Mouse (Mus musculus) Muller cell, postnatal 12 days (primary cell): ENCODE results near the gene Mrpl43.
A peak's percentile ranks its signal among the peaks of the same experiment; 100 is the strongest.

ENCODE experiments used
- DNase-seq: peaks from one replicate; pipeline ENCODE4 v3.0.0-alpha.2; 2015; ENCODE audit errors: inconsistent ontology term

Gene Mrpl43

DNA sequence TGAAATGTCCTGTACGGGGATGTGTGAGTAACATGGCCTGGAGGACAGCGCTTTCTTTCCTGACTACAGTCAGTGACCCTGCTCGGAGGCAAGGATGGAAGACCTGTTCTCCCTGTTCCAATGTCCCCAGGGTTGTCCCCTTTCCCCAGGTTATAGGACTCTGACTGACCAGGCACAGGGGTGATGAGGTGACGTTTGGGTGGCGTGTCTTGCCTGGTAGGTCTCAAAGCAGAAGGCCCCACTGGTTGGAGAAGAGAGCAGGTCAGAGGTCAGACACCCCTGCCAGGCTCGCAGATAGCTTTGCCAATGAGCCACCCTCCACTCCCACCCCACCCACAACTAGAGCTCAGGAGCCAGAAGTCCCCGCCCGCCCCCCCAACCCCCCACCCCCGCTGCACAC is 23.3 kb upstream of the Mrpl43 start:
- DNase-seq, result no peak

DNA sequence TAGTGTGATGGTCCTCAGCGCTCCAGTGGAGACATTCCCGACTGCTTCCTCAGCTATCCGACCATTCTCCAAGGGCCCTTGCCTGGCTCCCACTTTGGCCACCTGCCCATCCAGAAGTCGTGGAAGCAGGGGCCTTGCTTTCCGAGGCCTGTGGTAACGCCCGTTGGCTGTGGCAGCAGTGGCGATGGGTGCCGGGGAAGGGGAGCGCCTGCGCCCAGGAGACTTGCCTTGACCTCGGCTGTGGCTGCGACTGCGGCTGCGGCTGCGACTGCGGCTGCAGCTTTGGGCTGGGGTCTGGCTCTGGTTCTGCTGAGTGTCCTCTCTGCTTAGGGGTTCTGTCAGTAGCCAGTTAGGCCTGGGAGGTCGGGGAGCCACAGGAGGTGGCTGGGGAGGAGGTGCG is 22.5 kb upstream of the Mrpl43 start:
- no peak for DNase-seq

DNA sequence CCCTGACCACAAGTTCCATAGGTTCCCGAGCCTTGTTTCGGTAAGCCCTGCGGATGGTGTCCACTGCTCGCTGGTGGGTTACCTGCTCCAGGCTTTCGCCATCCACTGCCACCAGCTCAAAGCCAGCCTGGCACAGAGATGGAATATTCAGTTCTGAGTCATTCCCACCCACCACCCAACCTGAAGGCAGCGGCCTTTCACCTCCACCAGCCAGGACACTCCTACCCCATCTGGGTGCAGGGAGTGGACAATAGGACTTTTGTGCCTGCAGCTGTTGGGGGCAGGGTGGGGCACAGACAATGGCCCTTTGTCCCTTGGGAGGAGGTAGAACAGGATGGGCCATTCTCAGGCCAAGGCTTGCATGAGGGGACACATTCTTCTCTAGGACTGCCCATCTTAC is 21.6 kb upstream of the Mrpl43 start:
- peak; percentile 73 for DNase-seq

DNA sequence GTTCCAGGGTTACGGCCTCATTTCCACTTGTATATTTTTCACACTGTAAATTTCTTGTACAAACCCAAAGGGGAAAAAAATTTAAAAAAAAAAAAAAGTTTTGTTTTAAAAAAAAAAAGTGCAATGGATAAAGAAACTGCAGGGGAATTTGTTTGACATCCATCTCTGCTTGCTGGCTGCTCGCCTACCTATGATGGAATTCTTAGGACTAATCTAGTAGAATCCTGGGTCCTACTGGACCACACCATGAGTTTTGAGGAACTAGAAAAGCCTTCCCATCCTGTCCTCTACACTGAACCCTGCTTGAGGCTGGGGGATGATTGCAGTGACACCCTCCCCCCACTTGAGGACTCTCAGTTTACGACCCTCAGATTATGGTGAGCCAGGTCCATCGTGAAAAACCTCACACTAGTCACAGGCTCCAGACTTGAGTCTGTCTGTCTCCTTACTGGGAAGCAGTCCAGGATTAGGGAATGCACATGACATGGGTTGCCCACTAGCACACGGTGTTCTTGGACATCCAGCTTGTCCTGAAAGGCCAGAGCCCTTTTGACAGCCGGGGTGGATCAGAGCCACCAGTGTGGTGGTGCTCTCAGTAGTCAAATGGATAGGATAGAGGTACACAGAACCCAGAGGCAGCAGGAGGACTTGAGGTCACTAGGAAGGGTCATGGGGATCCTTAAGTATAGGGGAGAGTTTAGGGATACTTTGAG is 20.9 kb upstream of the Mrpl43 start:
- no peak for DNase-seq

DNA sequence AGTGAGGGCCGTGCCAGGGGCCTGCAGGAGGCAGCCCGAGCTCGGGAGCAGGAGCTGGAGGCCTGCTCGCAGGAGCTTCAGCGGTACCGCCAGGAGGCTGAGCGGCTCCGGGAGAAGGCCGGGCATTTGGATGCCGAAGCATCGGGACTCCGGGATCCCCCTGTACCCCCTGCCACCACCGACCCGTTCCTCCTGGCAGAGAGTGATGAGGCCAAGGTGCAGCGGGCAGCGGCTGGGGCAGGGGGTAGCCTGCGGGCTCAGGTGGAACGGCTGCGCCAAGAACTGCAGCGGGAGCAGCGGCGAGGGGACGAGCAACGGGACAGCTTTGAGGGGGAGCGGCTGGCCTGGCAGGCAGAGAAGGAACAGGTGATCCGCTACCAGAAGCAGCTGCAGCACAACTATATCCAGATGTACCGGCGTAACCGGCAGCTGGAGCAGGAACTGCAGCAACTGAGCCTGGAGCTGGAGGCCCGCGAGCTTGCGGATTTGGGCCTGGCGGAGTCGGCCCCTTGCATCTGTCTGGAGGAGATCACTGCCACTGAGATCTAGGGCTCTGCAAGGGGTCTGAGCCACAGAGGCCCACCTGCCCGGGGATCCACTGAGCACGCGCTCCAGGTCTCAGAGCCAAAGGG is 19.8 kb upstream of the Mrpl43 start:
- no peak for DNase-seq

DNA sequence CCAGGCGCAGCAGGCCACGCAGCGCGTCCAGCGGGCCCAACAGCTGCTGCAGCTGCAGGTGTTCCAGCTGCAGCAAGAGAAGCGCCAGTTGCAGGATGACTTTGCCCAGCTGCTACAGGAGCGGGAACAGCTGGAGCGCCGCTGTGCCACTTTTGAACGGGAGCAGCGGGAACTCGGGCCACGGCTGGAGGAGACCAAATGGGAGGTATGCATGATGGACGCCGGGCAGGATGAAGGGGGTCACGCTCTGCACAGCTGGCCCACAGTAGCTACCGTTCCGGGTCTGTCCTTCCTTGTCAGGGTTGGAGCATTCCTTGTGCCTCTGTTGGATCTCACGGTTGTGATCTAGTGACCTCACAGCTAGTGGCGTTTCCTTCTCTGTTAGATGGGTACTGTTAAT is 18.5 kb upstream of the Mrpl43 start:
- no peak for DNase-seq

DNA sequence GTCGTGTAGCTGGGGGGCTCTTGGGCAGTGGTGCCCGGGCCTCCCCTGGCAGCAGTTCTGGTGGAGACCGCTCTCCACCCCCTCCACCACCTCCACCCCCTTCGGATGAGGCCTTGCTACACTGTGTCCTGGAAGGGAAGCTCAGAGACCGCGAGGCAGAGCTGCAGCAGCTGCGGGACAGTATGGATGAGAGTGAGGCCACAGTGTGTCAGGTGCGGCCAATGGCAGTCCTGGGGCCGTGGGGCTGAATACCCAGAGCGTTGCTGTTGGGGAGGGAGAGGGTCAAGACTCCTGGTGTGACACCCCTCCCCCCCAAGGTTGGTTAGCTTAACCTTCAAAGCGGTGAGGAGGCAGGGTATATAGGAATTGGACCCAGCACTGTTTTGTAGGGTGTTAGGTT is 17.8 kb upstream of the Mrpl43 start:
- no peak for DNase-seq

DNA sequence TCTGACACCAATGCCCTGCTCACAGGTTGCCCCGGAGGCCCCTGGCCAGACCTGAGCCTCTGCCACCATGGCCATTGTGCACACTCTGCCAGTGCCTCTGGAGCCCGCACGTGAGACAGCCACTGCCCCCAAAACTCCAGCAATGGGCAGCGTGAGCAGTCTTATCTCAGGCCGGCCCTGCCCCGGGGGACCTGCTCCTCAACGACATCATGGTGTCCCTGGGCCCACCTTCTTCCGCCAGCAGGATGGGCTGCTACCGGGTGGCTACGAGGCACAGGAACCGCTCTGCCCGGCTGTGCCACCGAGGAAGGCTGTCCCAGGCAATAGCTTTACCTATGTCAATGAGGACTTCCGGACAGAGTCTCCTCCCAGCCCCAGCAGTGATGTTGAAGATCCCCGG is 15.1 kb upstream of the Mrpl43 start:
- DNase-seq, result no peak

DNA sequence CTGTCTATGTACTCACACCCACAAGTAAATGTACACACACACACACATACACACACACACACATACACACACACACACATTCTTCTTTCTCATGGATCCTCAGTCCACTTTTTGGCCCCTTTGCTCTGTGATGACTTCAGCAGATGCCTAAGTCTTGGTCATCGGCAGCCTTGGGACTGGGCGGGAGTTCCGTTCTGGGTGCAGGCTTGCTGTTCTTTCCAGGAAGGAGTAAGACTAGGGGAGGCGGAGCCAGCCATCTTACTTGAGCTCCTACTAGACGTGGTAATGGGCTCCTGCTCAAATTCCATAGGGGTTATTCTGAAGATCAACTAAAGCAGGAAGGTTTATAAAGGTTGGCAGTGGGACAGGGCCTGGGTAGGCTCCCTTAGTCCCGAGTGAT is 14.1 kb upstream of the Mrpl43 start:
- DNase-seq, result peak; percentile 50

DNA sequence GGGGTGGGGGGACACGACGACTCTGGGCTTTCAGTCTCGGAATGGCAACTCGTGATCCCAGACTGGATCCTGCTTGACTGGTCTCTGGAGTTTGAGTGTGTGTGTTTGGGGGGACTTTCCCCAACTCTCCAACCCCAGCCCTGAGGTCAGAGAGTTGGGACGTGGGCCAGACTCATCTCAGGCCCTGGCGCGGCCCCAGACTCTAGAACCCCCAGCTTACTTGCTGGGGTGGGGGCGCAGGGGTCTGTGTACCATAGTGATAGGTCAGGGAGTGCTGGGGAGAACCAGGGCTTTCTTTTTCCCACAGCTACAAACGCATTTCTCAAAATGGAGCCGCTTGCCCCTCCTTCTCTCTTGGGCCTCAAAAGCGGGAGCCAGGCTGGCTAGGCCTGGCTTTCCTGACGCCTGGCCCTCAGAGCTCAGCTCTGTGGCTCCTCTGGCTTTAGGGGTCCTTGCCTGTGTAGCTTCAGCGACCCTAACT is 12.1 kb upstream of the Mrpl43 start:
- peak; percentile 50 for DNase-seq

DNA sequence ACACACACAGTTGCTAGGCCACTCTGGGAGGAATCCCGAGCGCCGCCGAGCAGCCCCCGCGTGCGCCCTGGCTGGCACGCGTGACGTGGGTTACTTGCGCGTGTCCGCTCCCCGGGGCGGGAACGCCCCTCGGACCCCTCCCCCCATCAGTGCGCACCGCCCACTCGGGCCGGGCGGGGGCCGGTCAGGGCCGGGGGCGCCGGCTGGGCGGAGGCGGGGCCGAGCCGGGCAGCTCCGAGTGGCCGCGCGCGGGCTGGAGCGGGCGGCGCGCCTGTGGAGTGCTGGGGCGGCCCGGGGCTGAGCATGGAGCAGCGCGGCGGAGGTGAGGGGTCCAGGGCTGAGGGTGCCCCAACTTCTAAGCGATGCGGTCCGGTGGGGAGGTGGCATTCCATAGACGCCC is 11.7 kb upstream of the Mrpl43 start:
- peak; percentile 93 for DNase-seq

DNA sequence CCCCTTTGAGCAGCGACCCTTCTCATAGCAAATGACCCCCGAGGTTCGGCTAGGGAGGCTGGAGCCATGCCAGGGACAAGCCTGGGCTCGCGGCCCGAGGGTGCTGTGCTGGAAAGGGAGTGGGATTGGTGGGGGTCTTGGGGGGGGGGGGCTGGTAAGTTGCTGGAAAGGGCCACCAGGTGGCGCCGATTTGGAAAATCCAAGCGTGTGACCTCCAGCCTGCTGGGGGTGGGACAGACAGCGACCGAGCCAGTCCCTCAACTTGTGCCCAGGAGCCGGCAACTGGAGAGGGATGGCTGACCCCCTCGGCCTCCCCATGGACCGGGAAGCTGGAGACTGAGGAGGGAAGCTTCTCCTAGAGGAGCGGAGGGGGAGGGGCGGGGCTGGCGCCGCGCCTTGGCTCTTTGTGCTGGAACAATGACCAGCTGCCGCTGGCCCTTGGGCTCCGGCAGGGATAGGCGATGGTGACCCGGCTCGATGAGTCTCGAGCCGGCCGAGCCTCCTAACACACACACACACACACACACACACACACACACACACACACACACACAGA is 11.1 kb upstream of the Mrpl43 start:
- DNase-seq, result peak; percentile 93

DNA sequence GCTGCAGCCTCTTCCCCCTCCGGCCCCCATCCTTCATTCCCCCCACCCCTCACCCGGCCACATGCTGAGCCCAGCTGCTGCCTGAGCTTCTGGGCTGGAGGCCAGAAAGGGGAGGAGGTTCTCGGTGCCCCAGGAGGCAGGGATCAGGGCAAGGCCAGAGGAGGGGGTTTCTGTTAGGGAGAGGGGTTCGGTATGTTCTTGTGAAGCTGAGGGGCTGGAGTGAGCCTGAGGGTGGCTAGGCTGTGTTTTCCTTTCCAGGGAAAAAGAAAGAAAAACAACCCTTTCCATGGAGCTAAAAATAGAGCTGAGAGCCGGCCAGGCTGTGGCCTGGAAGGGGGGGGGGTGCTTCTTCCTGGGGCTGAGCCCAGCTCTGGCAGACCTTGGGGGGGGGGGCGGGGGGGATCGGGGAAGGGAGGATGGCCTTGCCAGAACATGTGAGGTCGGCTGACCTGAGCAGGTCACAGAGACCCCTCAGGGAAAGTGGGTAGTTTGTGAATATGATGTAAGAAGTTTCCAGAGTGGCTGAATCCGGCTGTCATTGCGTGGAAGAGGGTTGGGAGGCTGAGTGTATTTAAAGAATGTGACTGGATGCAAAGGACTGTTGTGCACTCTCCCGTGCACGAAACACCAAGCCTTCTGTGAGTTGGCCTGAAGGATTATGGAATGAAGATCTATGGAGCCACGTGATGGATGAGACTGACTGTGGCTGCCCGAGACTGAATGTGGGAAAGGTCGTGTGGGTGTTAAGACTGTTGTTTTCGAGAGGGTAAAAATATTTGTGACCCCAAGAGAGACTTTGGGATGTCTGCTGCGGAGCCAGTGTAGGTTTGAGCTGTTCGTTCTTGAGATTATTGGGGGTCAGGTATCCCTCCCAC is 10.3 kb upstream of the Mrpl43 start:
- DNase-seq, result peak; percentile 87

DNA sequence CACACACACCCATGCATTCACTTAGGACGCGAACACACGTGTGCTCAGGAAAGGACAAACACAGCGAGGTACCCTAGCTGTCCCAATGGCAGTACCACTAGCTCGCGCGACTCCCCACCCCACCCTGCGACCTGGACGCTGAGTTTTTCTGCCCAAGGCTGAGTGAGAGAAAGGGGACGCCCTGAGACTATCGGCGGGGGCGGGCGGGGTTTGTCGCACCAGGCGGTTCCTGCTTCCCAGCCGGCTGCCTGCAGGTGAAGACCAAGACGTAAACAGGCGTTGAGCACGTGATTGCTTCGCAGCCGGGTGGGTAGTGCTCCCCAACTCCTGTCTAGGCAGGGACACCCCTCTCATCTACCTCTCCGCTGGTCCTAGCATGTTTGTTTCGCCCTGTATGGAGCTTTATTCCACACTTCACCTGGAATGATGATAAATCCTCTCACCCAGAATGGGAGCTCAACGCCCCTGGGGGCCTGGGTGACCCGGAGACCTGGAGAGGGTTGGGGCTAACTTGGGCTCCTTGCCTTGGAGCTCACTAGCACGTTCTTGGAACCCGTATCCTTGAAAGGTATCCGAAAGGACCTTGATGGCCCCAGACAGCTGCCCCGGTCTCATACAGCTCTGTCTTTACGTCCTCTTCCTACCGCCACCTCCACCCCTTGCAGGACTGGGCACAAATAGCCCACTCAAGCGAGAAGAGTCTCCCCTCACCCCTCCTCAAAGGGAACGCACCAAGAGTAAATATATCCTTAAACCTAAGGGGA is 9.5 kb upstream of the Mrpl43 start:
- DNase-seq, result peak; percentile 56

DNA sequence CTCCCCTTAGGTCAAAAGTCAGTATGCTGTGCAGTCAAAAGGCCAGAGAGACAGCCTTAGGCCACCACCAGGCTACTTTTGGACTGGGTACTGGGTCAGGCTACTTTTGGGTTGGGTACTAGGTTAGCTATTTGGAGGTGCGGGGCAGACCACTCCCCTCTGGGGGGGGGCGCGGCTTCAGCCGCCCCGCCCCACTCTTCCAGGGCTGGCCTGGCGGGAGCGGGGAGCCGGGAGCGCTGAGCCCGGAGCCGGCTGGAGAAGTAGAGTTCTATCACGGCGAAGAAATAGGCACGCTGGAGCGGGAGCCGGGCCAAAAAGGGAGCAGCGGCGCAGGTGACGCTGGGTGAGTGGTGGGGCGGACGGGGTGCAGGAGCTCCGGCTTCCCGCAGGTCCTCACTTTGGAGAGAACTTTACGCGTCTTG is 8.8 kb upstream of the Mrpl43 start:
- peak; percentile 63 for DNase-seq

DNA sequence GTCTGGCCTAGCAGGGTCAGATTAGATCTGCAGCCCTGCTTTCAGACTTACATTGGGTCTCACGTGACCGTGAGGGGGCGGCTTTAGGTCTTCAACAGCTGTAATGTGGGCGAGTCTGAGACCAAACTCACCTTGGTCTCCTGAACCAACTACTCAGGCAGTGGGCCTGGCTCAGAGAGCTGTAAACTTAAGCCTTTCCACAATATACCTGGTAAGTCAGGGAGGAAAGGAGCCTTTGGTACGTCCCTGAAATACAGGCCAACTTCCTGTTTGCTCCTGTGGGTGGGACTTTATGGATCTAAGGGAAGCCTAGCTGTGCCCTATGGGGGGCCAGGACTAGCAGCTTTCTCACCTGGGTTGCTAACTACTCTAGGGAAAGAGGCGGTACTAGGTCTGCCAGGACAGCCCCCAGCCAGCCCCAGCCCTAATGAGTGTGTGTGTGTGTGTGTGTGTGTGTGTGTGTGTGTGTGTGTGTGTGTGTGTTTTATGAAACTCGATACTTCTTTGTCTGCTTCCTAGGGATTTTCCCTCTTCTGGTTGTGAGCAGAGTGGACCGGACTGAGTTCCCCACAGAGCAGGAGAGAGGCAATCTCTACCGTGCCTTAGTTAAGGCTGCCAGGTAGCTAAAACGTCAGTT is 8.2 kb upstream of the Mrpl43 start, which contains the start of gene Lzts2:
Gene Lzts2 (plus strand): TSS at position 80 of the 637 bp plus-strand sequence.
- no peak for DNase-seq

DNA sequence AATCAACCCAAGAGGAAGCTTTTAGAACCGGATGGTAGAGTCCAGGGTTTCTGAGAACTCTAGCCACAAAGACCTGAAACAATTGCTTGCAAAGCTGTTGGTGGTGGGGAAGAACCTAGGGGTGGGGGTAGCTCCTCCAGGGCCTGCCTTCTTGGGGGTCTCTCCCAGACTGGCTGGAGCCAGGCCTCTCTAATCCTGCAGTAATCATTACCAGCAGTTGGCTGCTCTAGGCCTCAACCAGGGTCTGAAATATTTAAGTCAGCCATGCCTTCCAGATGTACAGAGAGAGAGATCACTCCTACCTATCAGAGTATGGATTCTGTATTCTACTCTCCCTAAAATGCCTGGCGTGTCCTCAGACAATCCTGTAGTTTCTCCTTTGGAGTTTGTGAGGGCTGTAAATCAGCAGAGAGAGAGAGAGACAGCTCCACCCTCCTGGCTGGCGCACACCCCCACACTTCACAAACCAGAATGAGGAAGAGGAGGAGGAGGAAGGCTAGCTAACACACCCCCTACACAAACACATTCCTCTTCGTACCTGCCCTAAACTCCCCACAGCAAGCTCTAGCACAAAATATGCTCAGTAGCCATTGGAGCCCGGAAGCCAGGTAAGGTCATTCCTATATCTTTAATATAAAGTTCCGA is 7.5 kb upstream of the Mrpl43 start:
- DNase-seq, result no peak

DNA sequence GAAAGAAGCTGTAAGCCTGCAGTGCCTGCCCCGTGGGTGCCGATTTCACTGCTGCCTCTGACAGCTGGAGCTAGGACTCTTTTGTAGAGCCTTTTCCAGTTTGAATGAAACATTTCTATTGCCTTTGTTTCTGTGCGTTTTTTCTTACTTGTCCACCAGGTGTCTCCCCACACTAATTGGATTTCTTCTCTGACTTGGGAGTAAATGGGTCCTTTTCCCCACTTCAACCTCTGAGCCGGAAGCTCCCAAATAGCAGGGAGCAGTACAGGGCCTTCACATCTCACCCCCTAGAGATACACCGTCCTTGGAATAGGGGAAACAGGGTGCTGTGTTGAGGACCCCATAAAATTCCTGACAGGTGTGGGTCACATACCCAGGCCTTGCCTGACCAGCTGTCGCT is 6.4 kb upstream of the Mrpl43 start:
- DNase-seq, result no peak

DNA sequence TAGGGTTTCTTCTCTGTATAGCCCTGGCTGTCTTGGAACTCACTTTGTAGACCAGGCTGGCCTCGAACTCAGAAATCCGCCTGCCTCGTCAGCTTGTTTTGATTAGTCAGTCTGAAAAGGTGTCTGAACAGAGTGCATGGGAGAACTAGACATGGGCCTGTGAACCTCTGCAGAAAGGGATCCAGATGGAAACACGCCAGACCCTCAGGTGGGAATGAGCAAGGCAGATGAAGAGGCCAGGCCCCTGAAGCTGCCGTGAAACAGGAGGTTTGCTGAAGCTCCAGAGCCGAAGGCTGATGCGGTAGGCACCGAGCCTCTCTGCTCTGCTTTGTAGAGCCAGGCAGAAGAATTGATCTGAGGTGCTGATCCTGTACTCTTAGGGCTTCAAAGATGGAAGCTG is 6.0 kb upstream of the Mrpl43 start:
- DNase-seq, result no peak

DNA sequence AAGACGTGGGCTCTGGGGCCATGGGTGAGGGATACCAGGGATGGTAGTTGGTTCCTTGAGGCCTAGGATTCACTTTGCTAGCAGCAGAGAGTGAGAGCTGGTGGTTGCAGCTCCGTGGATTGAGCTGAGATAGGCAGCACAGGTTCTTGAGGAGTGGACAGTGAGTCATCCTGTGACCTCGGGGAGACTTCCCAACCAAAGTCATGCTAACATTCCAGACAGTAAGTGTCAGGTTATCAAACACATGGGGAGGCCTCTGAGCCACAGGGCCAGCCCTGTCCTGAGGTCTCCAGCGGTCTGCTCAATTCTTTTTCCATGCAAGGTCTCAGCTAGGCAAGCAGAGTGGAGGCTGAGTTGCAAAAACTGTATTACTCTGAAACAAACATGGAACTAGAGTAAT is 4.4 kb upstream of the Mrpl43 start:
- no peak for DNase-seq
